ENCODE assay signal across 8 mouse cellular contexts in the genomic region with DNA sequence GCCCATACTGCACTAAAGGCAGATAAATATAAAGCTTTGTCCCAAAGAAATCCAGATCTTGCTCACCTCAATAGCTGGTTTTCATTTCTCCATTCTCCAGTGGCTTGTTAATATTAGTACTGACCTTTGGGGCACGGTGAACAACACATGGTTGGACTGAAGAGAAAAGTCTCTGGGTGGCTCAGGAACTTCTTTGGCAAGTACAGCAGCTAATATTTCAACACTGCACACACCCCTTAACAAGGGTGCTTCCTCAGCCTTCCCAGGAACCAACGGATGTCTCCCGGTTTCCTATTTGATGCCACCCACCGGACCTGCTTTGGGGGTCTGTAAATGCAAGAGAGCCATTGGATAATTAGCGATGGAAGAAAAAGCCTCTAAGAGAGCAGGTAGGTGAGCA. TPM values are rescaled to one million over a fixed set of nuclear protein-coding genes. Genes with fewer than 3 reads are reported as not detected.
A peak's percentile ranks its signal among the peaks of the same experiment; 100 is the strongest.
DNase-seq lines count a peak whose midpoint lies in the region; ATAC-seq lines count a peak whose summit lies in the region.

Apex2 (minus strand) TSS at position 173 of the 400 bp plus-strand sequence.

- H3K27me3 ChIP-seq in heart, embryonic 16.5 days (ENCODE audit: control insufficient read depth, insufficient read depth, low read length): no peaks in the 10 kb centered on the region
- H3K27me3 ChIP-seq in liver, embryonic 12.5 days (replicated peaks): peaks cover 5% of the 10 kb centered on the region; the same call in 1 of the 2 replicates

- H3K9me3 ChIP-seq in heart, embryonic 16.5 days (replicated peaks; ENCODE audit: control insufficient read depth, low read length): no peaks in the 10 kb centered on the region
- no peaks in the 10 kb centered on the region for H3K9me3 ChIP-seq in liver, embryonic 12.5 days (replicated peaks)

- ATAC-seq in heart, embryonic 16.5 days (replicated peaks; ENCODE audit: extremely low read depth, insufficient read depth, low FRiP score): no peak
- no peak for ATAC-seq in liver, embryonic 12.5 days
- ATAC-seq in megakaryocyte-erythroid progenitor cell, adult 5-6 weeks (replicated peaks; ENCODE audit: low FRiP score, low TSS enrichment, poor library complexity, severe bottlenecking): no peak

- peaks cover 9% of the 10 kb centered on the region for H3K4me1 ChIP-seq in heart, embryonic 16.5 days (ENCODE audit: control insufficient read depth, insufficient read depth, low read length)
- H3K4me1 ChIP-seq in liver, embryonic 12.5 days: peaks cover 32% of the 10 kb centered on the region

- peak within 1 kb of the TSS; percentile 68 for H3K4me2 ChIP-seq in heart, embryonic 16.5 days (ENCODE audit: low read depth, low read length)
- peak within 1 kb of the TSS; percentile 77 for H3K4me2 ChIP-seq in liver, embryonic 12.5 days

- peak within 1 kb of the TSS; percentile 77 for H3K9ac ChIP-seq in heart, embryonic 16.5 days (ENCODE audit: low read length)
- peak within 1 kb of the TSS; percentile 74 for H3K9ac ChIP-seq in liver, embryonic 12.5 days

- H3K27ac ChIP-seq in heart, embryonic 16.5 days (ENCODE audit: low read length): no peak within 1 kb of the TSS; the same call in 1 of the 2 replicates
- H3K27ac ChIP-seq in liver, embryonic 12.5 days: peak within 1 kb of the TSS; percentile 92

- no peaks in the 10 kb centered on the region; the same call in none of the 2 replicates for H3K36me3 ChIP-seq in heart, embryonic 16.5 days (ENCODE audit: control insufficient read depth, insufficient read depth)
- H3K36me3 ChIP-seq in liver, embryonic 12.5 days: peaks cover 13% of the 10 kb centered on the region

- no peak for DNase-seq in left cerebral cortex, adult 18-20 months (ENCODE audit: low spot score in 2 of 2)
- no peak for DNase-seq in left cerebral cortex, adult 9 months (ENCODE audit: low spot score in 2 of 2)
- DNase-seq in adrenal gland, postnatal 25 days: no peak
- no peak for DNase-seq in cerebellum, adult 8-10 months
- DNase-seq in spleen, adult 18-20 months: no peak

- H3K4me3 ChIP-seq in heart, embryonic 16.5 days (ENCODE audit: low read length): peak within 1 kb of the TSS; percentile 66
- H3K4me3 ChIP-seq in liver, embryonic 12.5 days: peak within 1 kb of the TSS; percentile 66

- WGBS in heart, embryonic 16.5 days: 63% methylated on average over 5 of the region's 5 CpGs
- WGBS in liver, embryonic 12.5 days (ENCODE audit: insufficient replicate concordance): 67% methylated on average over 5 of the region's 5 CpGs

RNA-seq across cellular contexts. Expression of gene Apex2, which starts in this region (rescaled TPM):
- total RNA-seq in left cerebral cortex, adult 18-20 months (2021): 10 to 100 TPM; 10.3 to 10.8 TPM
- total RNA-seq in adrenal gland, postnatal 25 days (2021): 18.6 and 20.4 TPM in 2 replicates
- 10.5 and 12.3 TPM in 2 replicates for polyA plus RNA-seq in heart, embryonic 16.5 days (2015; fragmentation: Nextera tagmentation; extraction: Ambion mirVana)
- polyA plus RNA-seq in liver, embryonic 12.5 days (2016; fragmentation: Nextera tagmentation; extraction: Ambion mirVana): 13.3 and 14.4 TPM in 2 replicates
- 26.0 and 28.3 TPM in 2 replicates for total RNA-seq in megakaryocyte-erythroid progenitor cell, adult 5-6 weeks (2014; fragmentation: Nextera tagmentation)
- 5.0 and 5.2 TPM in 2 replicates for total RNA-seq in megakaryocyte-erythroid progenitor cell, adult 5-6 weeks (2017)
